Mouse (Mus musculus) bone marrow, adult 2 months (tissue): ENCODE data around the gene Naip2.
"Not testable (repeated sequence)": the region's sequence is repeated elsewhere in the genome, so short reads cannot be mapped to it uniquely, and the experiment has no call there.

Experiments
- CTCF ChIP-seq: fragments of 200-500 bp; IDR thresholded peaks from 2 replicates; pipeline ENCODE4 v1.5.1; 2011; ENCODE audit warnings: low read length, control low read depth; ENCODE audit not compliant: control insufficient read depth, insufficient read depth
- POLR2A ChIP-seq: fragments of 200-500 bp; IDR thresholded peaks from 2 replicates; pipeline ENCODE4 v1.6.1; 2011; ENCODE audit warnings: low read depth, mild to moderate bottlenecking, control low read depth, low read length, borderline replicate concordance; ENCODE audit not compliant: control insufficient read depth

GRCm38 (mm10) chr13:100162467-100162866 is 39.4 kb downstream of the Naip2 start:
- TF ChIP-seq CTCF, POLR2A: not testable (repeated sequence)
